ENCODE assay signal across 8 mouse cellular contexts in the genomic region with DNA sequence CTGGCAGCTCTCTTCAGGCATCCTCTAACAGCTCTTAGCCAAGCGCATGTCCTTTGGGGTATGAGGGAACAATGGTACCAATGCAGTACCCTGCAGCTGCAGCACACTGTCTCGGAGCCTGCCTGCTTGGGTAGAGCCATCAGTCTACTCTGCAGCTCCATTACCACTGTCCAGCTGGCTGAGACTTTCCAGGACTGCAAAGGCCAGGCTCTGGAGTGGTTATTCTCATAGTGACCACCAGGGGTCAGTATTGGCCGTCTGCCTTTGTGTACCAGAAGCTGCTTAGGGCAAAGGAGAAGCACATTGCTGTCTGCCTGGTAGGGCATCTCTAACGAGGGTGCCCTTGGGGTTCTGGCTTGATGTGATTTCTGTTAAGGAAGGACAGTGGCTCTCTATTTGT. TPM values are rescaled to one million over a fixed set of nuclear protein-coding genes. Genes with fewer than 3 reads are reported as not detected.
A peak's percentile ranks its signal among the peaks of the same experiment; 100 is the strongest.
DNase-seq lines count a peak whose midpoint lies in the region; ATAC-seq and TF ChIP-seq lines count a peak whose summit lies in the region.

No protein-coding gene starts in this region.

- peak; percentile 89 for TF ChIP-seq RAD21 in CH12.LX (IDR thresholded peaks at IDR 0.05; ENCODE audit: low read depth, low read length)

- 17% methylated on average over 4 of the region's 4 CpGs for WGBS in forebrain, embryonic 11.5 days
- 19% methylated on average over 4 of the region's 4 CpGs for WGBS in liver, embryonic 15.5 days (ENCODE audit: insufficient replicate concordance)
- 18% methylated on average over 4 of the region's 4 CpGs for WGBS in neural tube, embryonic 12.5 days
- 13% methylated on average over 4 of the region's 4 CpGs for WGBS in stomach, postnatal 0 days

- H3K79me2 ChIP-seq in CH12.LX (replicated peaks; ENCODE audit: control insufficient read depth, extremely low read depth, insufficient read depth, poor library complexity, severe bottlenecking) = no peaks in the 10 kb centered on the region

- ATAC-seq in forebrain, embryonic 11.5 days (replicated peaks; ENCODE audit: low FRiP score) = peak; percentile 85
- peak; percentile 40; the same call in 1 of the 2 replicates for ATAC-seq in liver, embryonic 15.5 days (ENCODE audit: insufficient read depth)
- peak; percentile 84 for ATAC-seq in neural tube, embryonic 12.5 days (ENCODE audit: low FRiP score, low read depth)
- peak; percentile 30 for ATAC-seq in stomach, postnatal 0 days (ENCODE audit: low FRiP score, low TSS enrichment)

- TF ChIP-seq POLR2A in CH12.LX (IDR thresholded peaks at IDR 0.05; ENCODE audit: low read depth, low read length) = no peak

- no peak overlapping the region for H3K4me2 ChIP-seq in CH12.LX (ENCODE audit: insufficient read depth, low read depth, poor library complexity, severe bottlenecking)
- no peak overlapping the region for H3K4me2 ChIP-seq in forebrain, embryonic 11.5 days (ENCODE audit: low read depth, low read length, severe bottlenecking)
- H3K4me2 ChIP-seq in liver, embryonic 15.5 days = no peak overlapping the region
- no peak overlapping the region for H3K4me2 ChIP-seq in neural tube, embryonic 12.5 days (replicated peaks)
- H3K4me2 ChIP-seq in stomach, postnatal 0 days (replicated peaks; ENCODE audit: low read depth) = no peak overlapping the region

- intact Hi-C loops in heart, postnatal 14 days (cut with DNase I) = loop anchor here (1.0 kb wide), 1 partner anchor 51 kb away; no protein-coding TSS in a partner anchor

- no peak overlapping the region for H3K9ac ChIP-seq in CH12.LX (ENCODE audit: insufficient read depth, low read depth)
- H3K9ac ChIP-seq in forebrain, embryonic 11.5 days (ENCODE audit: low read length) = no peak overlapping the region
- no peak overlapping the region for H3K9ac ChIP-seq in liver, embryonic 15.5 days
- H3K9ac ChIP-seq in neural tube, embryonic 12.5 days = no peak overlapping the region
- H3K9ac ChIP-seq in stomach, postnatal 0 days (ENCODE audit: low read length) = no peak overlapping the region

- H3K4me1 ChIP-seq in CH12.LX (ENCODE audit: control insufficient read depth in 1 of 2, insufficient read depth in 2 of 2) = peaks cover 9 to 27% of the 10 kb centered on the region in 2 experiments
- H3K4me1 ChIP-seq in forebrain, embryonic 11.5 days (replicated peaks; ENCODE audit: control insufficient read depth, insufficient read depth, low read length) = no peaks in the 10 kb centered on the region
- H3K4me1 ChIP-seq in liver, embryonic 15.5 days (replicated peaks) = peaks cover 29% of the 10 kb centered on the region
- H3K4me1 ChIP-seq in neural tube, embryonic 12.5 days = no peaks in the 10 kb centered on the region
- H3K4me1 ChIP-seq in stomach, postnatal 0 days (replicated peaks; ENCODE audit: control insufficient read depth, insufficient read depth) = 0 out of 2 replicates have a peak, but pooled peaks cover 3% of the 10 kb centered on the region

- in situ Hi-C loops in CH12.LX (cut with MboI; ENCODE audit: low pct_ligation_motif_present, low pct_unique_long_range_greater_than_20kb, low sequenced_read_pairs) = no loop called here

- no peak overlapping the region for H3K27ac ChIP-seq in CH12.LX (ENCODE audit: insufficient read depth, low read depth)
- no peak overlapping the region for H3K27ac ChIP-seq in forebrain, embryonic 11.5 days (ENCODE audit: low read depth, low read length)
- no peak overlapping the region for H3K27ac ChIP-seq in liver, embryonic 15.5 days (replicated peaks)
- H3K27ac ChIP-seq in neural tube, embryonic 12.5 days = no peak overlapping the region
- no peak overlapping the region for H3K27ac ChIP-seq in stomach, postnatal 0 days (replicated peaks)

- peaks cover 3% of the 10 kb centered on the region for H3K27me3 ChIP-seq in CH12.LX (replicated peaks)
- no peaks in the 10 kb centered on the region for H3K27me3 ChIP-seq in forebrain, embryonic 11.5 days (ENCODE audit: control insufficient read depth, insufficient read depth, low read length)
- no peaks in the 10 kb centered on the region; the same call in 1 of the 2 replicates for H3K27me3 ChIP-seq in liver, embryonic 15.5 days
- H3K27me3 ChIP-seq in neural tube, embryonic 12.5 days (replicated peaks) = no peaks in the 10 kb centered on the region
- H3K27me3 ChIP-seq in stomach, postnatal 0 days (ENCODE audit: control insufficient read depth, insufficient read depth, low read length) = no peaks in the 10 kb centered on the region

- H3K36me3 ChIP-seq in CH12.LX (replicated peaks in 1 of 2; ENCODE audit: control insufficient read depth in 1 of 2, insufficient read depth in 1 of 2, low read length in 1 of 2) = no peaks in the 10 kb centered on the region
- no peaks in the 10 kb centered on the region for H3K36me3 ChIP-seq in forebrain, embryonic 11.5 days (ENCODE audit: control insufficient read depth, insufficient read depth, low read length)
- no peaks in the 10 kb centered on the region for H3K36me3 ChIP-seq in liver, embryonic 15.5 days (replicated peaks)
- H3K36me3 ChIP-seq in neural tube, embryonic 12.5 days = no peaks in the 10 kb centered on the region
- H3K36me3 ChIP-seq in stomach, postnatal 0 days (ENCODE audit: control insufficient read depth, insufficient read depth, low read length) = no peaks in the 10 kb centered on the region

- dilution Hi-C loops in CH12.LX (cut with MboI; ENCODE audit: extremely low pct_ligation_motif_present, extremely low pct_unique_long_range_greater_than_20kb, low sequenced_read_pairs) = no loop called here

- peak; percentile 72 for DNase-seq in CH12.LX (ENCODE audit: extremely low read depth)
- peak; percentile 54 for DNase-seq in brain, embryonic 18.5 days (ENCODE audit: low read depth, low spot score)
- peak; percentile 87 for DNase-seq in forebrain, embryonic 11.5 days (ENCODE audit: low spot score)
- DNase-seq in heart, postnatal 14 days = peak; percentile 73 to 83
- DNase-seq in kidney, postnatal 4 days = peak; percentile 79 to 85
- peak; percentile 77 for DNase-seq in stomach, postnatal 0 days (ENCODE audit: low spot score)

- H3K9me3 ChIP-seq in CH12.LX (replicated peaks; ENCODE audit: low read length) = peaks cover 4% of the 10 kb centered on the region
- H3K9me3 ChIP-seq in forebrain, embryonic 11.5 days (ENCODE audit: control insufficient read depth, low read length) = no peaks in the 10 kb centered on the region
- no peaks in the 10 kb centered on the region for H3K9me3 ChIP-seq in liver, embryonic 15.5 days (replicated peaks)
- H3K9me3 ChIP-seq in neural tube, embryonic 12.5 days = no peaks in the 10 kb centered on the region
- no peaks in the 10 kb centered on the region for H3K9me3 ChIP-seq in stomach, postnatal 0 days (ENCODE audit: control insufficient read depth, low read length)

- no peak for TF ChIP-seq EP300 in CH12.LX (IDR thresholded peaks at IDR 0.05; ENCODE audit: low read length)
- TF ChIP-seq EP300 in stomach, postnatal 0 days (optimal IDR thresholded peaks at IDR 0.05) = no peak

- no peak overlapping the region for H3K4me3 ChIP-seq in CH12.LX (replicated peaks in 1 of 3; ENCODE audit: low read depth in 2 of 3, low read length in 2 of 3, poor library complexity in 1 of 3)
- H3K4me3 ChIP-seq in forebrain, embryonic 11.5 days (ENCODE audit: low read depth, low read length) = no peak overlapping the region
- no peak overlapping the region for H3K4me3 ChIP-seq in liver, embryonic 15.5 days (replicated peaks)
- no peak overlapping the region for H3K4me3 ChIP-seq in neural tube, embryonic 12.5 days
- H3K4me3 ChIP-seq in stomach, postnatal 0 days (ENCODE audit: low read depth, low read length) = no peak overlapping the region

- TF ChIP-seq CTCF in CH12.LX (conservative IDR thresholded peaks at IDR 0.05 in 1 of 2, IDR thresholded peaks at IDR 0.05 in 1 of 2; ENCODE audit: low read depth in 2 of 2, low read length in 2 of 2) = peak; percentile 95 to 97
- peak; percentile 99 for TF ChIP-seq CTCF in stomach, postnatal 0 days (IDR thresholded peaks at IDR 0.05; ENCODE audit: low read depth)

TF ChIP-seq in CH12.LX, 34 proteins besides CTCF, POLR2A, EP300 and RAD21 (continues in another document):
- no peak for TF ChIP-seq GABPA (IDR thresholded peaks at IDR 0.05; ENCODE audit: insufficient replicate concordance, low read depth, low read length)
- no peak for TF ChIP-seq USF1 (IDR thresholded peaks at IDR 0.05; ENCODE audit: low read depth, low read length)
- no peak for TF ChIP-seq E2F4 (IDR thresholded peaks at IDR 0.05; ENCODE audit: insufficient replicate concordance, low read depth, low read length)
- no peak for TF ChIP-seq ETS1 (conservative IDR thresholded peaks at IDR 0.05; ENCODE audit: low read depth, low read length)
- no peak for TF ChIP-seq ZNF384 (IDR thresholded peaks at IDR 0.05; ENCODE audit: low read depth, low read length)

RNA-seq across cellular contexts. Expression of gene Adgrg1, which starts 24.5 kb away (rescaled TPM):
- total RNA-seq in CH12.LX (2012; rRNA removed) (0.34 and 0.42 TPM in 2 replicates), CH12.LX (2014; rRNA removed) (1.1 and 1.2 TPM in 2 replicates)
- 2.0 and 2.5 TPM in 2 replicates for polyA plus RNA-seq in CH12.LX (2012; ENCODE audit: insufficient read length, low read depth)
- polyA plus RNA-seq in forebrain, embryonic 11.5 days (2014; fragmentation: Nextera tagmentation; extraction: Ambion mirVana) = 177 and 184 TPM in 2 replicates
- 10 to 100 TPM; 59.3 to 73.3 TPM for total RNA-seq in heart, postnatal 14 days (2021)
- polyA plus RNA-seq in liver, embryonic 15.5 days (2015; fragmentation: Nextera tagmentation; extraction: Ambion mirVana) = 45.2 and 46.1 TPM in 2 replicates
- polyA plus RNA-seq in neural tube, embryonic 12.5 days (2016; fragmentation: Nextera tagmentation; extraction: Ambion mirVana) = 177 and 208 TPM in 2 replicates
- 42.4 and 50.9 TPM in 2 replicates for polyA plus RNA-seq in stomach, postnatal 0 days (2015; fragmentation: Nextera tagmentation; extraction: Ambion mirVana)

RNA-seq across cellular contexts. Expression of gene Adgrg5, which starts 26.6 kb away (rescaled TPM):
- total RNA-seq in CH12.LX (2012; rRNA removed) (0.81 and 1.0 TPM in 2 replicates), CH12.LX (2014; rRNA removed) (5.2 and 6.9 TPM in 2 replicates)
- 9.2 and 10.0 TPM in 2 replicates for polyA plus RNA-seq in CH12.LX (2012; ENCODE audit: insufficient read length, low read depth)
- 0.12 and 0.20 TPM in 2 replicates for polyA plus RNA-seq in forebrain, embryonic 11.5 days (2014; fragmentation: Nextera tagmentation; extraction: Ambion mirVana)
- total RNA-seq in heart, postnatal 14 days (2021) = under 1 TPM; 0.22 to 0.50 TPM
- polyA plus RNA-seq in liver, embryonic 15.5 days (2015; fragmentation: Nextera tagmentation; extraction: Ambion mirVana) = 0.25 TPM in 2 replicates
- 0.06 and 0.16 TPM in 2 replicates for polyA plus RNA-seq in neural tube, embryonic 12.5 days (2016; fragmentation: Nextera tagmentation; extraction: Ambion mirVana)
- 0.15 and 0.27 TPM in 2 replicates for polyA plus RNA-seq in stomach, postnatal 0 days (2015; fragmentation: Nextera tagmentation; extraction: Ambion mirVana)

RNA-seq across cellular contexts. Expression of gene Ccdc102a, which starts 32.1 kb away (rescaled TPM):
- 5.8 and 5.9 TPM in 2 replicates for total RNA-seq in CH12.LX (2012; rRNA removed)
- 2.1 and 2.5 TPM in 2 replicates for total RNA-seq in CH12.LX (2014; rRNA removed)
- polyA plus RNA-seq in CH12.LX (2012; ENCODE audit: insufficient read length, low read depth) = 2.8 and 4.5 TPM in 2 replicates
- polyA plus RNA-seq in forebrain, embryonic 11.5 days (2014; fragmentation: Nextera tagmentation; extraction: Ambion mirVana) = 18.8 and 19.5 TPM in 2 replicates
- total RNA-seq in heart, postnatal 14 days (2021) = 10 to 100 TPM; 10.8 to 10.9 TPM
- polyA plus RNA-seq in liver, embryonic 15.5 days (2015; fragmentation: Nextera tagmentation; extraction: Ambion mirVana) = 2.3 TPM in 2 replicates
- 18.1 and 18.9 TPM in 2 replicates for polyA plus RNA-seq in neural tube, embryonic 12.5 days (2016; fragmentation: Nextera tagmentation; extraction: Ambion mirVana)
- 12.0 and 12.7 TPM in 2 replicates for polyA plus RNA-seq in stomach, postnatal 0 days (2015; fragmentation: Nextera tagmentation; extraction: Ambion mirVana)

Comparison
In these comparisons a context has a peak if more than half of its experiments do, and no peak if none do; other contexts are left out.
1. ATAC-seq: peak in every context shown above with its lines; median percentile 85 in forebrain, embryonic 11.5 days; 84 in neural tube, embryonic 12.5 days; 40 in liver, embryonic 15.5 days; 30 in stomach, postnatal 0 days.
2. RNA of gene Adgrg1, which starts 24.5 kb away (polyA plus RNA-seq): 177 to 208 TPM in neural tube, embryonic 12.5 days, 177 to 184 TPM in forebrain, embryonic 11.5 days, 45.2 to 46.1 TPM in liver, embryonic 15.5 days and 42.4 to 50.9 TPM in stomach, postnatal 0 days; 2.0 to 2.5 TPM in CH12.LX; every median in the first group is over 10 times any median in the second.
3. Peak in every context shown above with its lines, with median percentiles within 50 percentile points of each other: DNase-seq.